Mouse (Mus musculus) retina, embryonic 14.5 days (tissue): Measurements from ENCODE around the gene Gm21828.
"Not testable (repeated sequence)": the region's sequence is repeated elsewhere in the genome, so short reads cannot be mapped to it uniquely, and the experiment has no call there.

Source experiments
- DNase-seq: peaks from one replicate; pipeline ENCODE4 v3.0.0-alpha.2; 2015; ENCODE audit warnings: low spot score

Gm21828 gene

GRCm38 (mm10) chrY:13223828-13224227, at the start of gene Gm21828:
TSS of gene Gm21828 (minus strand) at chrY:13223928.
- DNase-seq, result not testable (repeated sequence)

- DNase-seq, result not testable (repeated sequence)
Measured at GRCm38 (mm10) chrY:13252091-13252490, 28.4 kb upstream of the Gm21828 start, which contains the start of the genes Gm21440 and Gm21454. TSS of gene Gm21440 (plus strand) at chrY:13252391. TSS of gene Gm21454 (plus strand) at chrY:13252442.
